Mouse (Mus musculus) lung, adult 10 weeks (tissue): ENCODE measurements around the gene Sf3b4. TPM values are rescaled to one million over a fixed set of nuclear protein-coding genes. Genes with fewer than 3 reads are reported as not detected.

Experiments
- polyA plus RNA-seq: library from polyadenylated mRNA; stranded (reverse); fragments of 350-450 nt; fragmentation: Illumina TruSeq; extraction: RNeasy Lipid Tissue Mini Kit (QIAGEN cat#74804); gene quantifications from one replicate; pipeline ENCODE4 v1.2.3, GENCODE M21; 2014; ENCODE audit warnings: low read depth, low replicate concordance; ENCODE audit not compliant: insufficient read depth

Gene Sf3b4
- 24.0 TPM for polyA plus RNA-seq

DNA sequence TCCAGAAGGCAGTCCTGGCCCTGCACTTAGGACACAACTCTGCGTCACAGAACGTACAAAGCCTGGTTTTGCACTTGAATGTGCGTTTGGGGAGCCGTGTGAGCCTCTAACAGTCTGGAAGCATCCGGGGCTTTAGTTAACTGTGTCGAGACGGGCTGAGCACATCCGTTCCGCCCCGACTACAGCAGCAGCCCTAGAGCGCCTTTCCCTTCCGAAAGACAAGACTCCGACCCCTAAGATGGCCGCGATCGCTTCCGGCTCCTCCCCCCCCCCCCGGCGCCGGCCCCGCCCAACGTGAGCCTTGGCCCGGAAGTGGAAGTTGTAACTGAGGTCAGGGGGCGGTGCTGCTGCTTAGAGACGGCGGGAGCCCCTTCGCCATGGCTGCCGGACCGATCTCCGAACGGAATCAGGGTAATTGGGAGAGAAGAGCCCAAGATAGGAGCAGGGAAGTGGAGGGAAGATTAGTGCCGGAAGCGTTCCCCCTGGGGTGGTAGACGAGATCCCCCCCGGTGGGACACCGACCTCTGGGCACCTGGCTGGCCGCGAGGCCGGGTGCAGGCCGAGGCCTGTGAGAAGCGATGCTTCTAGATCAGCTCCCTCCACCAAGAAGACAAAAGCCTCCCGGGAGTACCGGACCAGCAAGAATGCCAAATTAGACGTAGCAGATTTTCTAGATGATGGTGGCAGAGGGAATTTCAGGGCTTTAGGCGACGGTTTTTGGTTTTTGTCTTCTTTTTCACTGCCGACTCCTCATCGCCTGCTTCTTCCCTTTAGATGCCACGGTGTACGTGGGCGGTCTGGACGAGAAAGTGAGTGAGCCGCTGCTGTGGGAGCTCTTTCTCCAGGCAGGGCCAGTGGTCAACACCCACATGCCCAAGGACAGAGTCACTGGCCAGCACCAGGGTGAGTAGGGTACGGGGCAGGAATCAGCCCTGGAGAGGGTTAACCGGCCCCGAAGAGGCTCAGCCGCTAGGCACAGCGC is at the start of gene Sf3b4:
Gene Sf3b4 (plus strand): TSS at position 136 of the 982 bp plus-strand sequence.

DNA sequence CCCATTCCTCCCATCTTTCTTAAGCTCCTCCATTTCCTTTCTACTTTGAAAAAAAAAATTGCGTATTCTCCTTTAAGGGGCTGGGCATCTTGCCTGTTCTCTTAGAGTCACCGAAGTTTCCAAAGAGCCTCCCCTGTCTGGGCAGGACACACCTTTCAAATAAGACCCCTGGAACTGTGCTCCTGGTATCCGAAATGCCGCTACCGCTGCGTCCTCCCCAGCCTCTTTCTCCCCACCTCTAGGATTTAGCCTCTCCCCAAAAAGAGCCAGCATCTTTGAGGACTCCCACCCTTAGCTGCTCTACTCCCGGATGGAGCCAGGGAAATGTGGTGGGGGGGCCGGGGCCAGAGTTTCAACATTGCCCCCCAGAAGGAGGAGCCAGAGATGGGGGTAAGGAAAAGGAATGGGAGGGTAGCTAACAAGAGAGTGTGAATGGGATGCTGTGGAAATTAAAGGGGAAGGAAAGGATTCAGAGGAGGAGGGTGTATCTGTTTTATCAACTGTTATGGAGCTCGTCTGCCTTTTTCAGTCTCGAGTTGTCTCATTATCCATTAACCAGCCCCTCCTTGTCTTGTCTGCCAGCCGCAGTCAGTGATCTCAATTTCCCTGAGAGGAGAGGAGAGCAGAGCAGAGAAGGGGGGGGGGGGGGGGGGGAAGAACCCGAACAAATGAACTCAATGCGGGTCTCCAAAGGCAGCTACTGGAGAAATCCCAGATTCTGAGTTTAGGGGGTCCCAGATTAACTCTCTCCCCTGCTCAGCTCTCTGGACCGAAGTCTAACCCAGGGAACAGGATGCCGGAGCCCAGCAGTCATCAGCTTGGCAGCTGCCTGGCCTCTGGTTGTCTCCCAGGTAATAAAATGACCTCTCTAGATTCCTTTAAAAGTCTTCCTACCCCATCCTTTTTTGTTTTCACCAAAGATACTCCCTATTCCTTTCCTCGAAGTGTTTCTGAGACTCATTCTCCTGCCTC is 10.0 kb upstream of the Sf3b4 start, which contains the start of gene Mtmr11:
Gene Mtmr11 (plus strand): TSS at position 136 of the 972 bp plus-strand sequence.

GRCm38 (mm10) chr3:96180727-96181477 is 8.8 kb downstream of the Sf3b4 start, which contains the start of gene Sv2a:
Gene Sv2a (plus strand): TSS chr3:96181151.

GRCm38 (mm10) chr3:96219661-96220130 is 47.6 kb downstream of the Sf3b4 start, which contains the start of the genes Bola1 and Hist2h2ab:
Gene Bola1 (minus strand): TSS chr3:96219709.
Gene Hist2h2ab (plus strand): TSS chr3:96219865.

GRCm38 (mm10) chr3:96220765-96221639 is 48.9 kb downstream of the Sf3b4 start, which contains the start of the genes Hist2h2ac and Hist2h2be:
Gene Hist2h2ac (minus strand): TSS chr3:96220880.
Gene Hist2h2be (plus strand): TSS chr3:96221119.

Other genes starting within 250 kb of the Sf3b4 start
- gene Anp32e, start 243.1 kb upstream of the Sf3b4 start, polyA plus RNA-seq: 47.6 TPM
- gene Plekho1, start 176.3 kb upstream of the Sf3b4 start, polyA plus RNA-seq: 84.1 TPM
- 19.7 TPM for gene Vps45, start 113.9 kb upstream of the Sf3b4 start, polyA plus RNA-seq
- gene Otud7b, start 67.8 kb upstream of the Sf3b4 start, polyA plus RNA-seq: 14.2 TPM
- gene Mtmr11, start 10.3 kb upstream of the Sf3b4 start, polyA plus RNA-seq: 5.5 TPM
- 0.72 TPM for gene Sv2a, start 8.8 kb downstream of the Sf3b4 start, polyA plus RNA-seq
- gene Bola1, start 47.4 kb downstream of the Sf3b4 start, polyA plus RNA-seq: 43.7 TPM
- gene Hist2h2ab, start 47.5 kb downstream of the Sf3b4 start, polyA plus RNA-seq: not detected
- gene Hist2h2ac, start 48.5 kb downstream of the Sf3b4 start, polyA plus RNA-seq: not detected
- 6.0 TPM for gene Hist2h2be, start 48.8 kb downstream of the Sf3b4 start, polyA plus RNA-seq
- gene Hist2h3c2, start 66.8 kb downstream of the Sf3b4 start, polyA plus RNA-seq: 6.1 TPM
- gene Hist2h2aa2, start 67.9 kb downstream of the Sf3b4 start, polyA plus RNA-seq: 119 TPM
- gene Hist2h2aa1, start 73.2 kb downstream of the Sf3b4 start, polyA plus RNA-seq: 16.0 TPM
- gene Hist2h3c1, start 74.4 kb downstream of the Sf3b4 start, polyA plus RNA-seq: not detected
- gene Hist2h4, start 91.0 kb downstream of the Sf3b4 start, polyA plus RNA-seq: not detected
- not detected for gene Hist2h3b, start 96.3 kb downstream of the Sf3b4 start, polyA plus RNA-seq
- gene Hist2h2bb, start 97.4 kb downstream of the Sf3b4 start, polyA plus RNA-seq: not detected
- gene Fcgr1, start 121.6 kb downstream of the Sf3b4 start, polyA plus RNA-seq: 5.0 TPM